Mouse (Mus musculus): ENCODE measurements at regions not wholly inside any gene's neighbourhood (a gene's known extent, or its start where the extent isn't known, plus 50 kb on each side); places are given as distances from the start of the nearest gene placed in this dataset.

- TF ChIP-seq MAFK (IDR thresholded peaks at IDR 0.05; ENCODE audit: insufficient read depth, low read depth, low read length) (no peak), ZNF384 (IDR thresholded peaks at IDR 0.05; ENCODE audit: low read depth, low read length) (no peak)
- Histone ChIP-seq H3K36me3 (ENCODE audit: control insufficient read depth, insufficient read depth, low read length, poor library complexity, severe bottlenecking) (no peaks in the 10 kb centered on the region), H3K4me1 (ENCODE audit: control insufficient read depth in 2 of 2, insufficient read depth in 2 of 2, low read length in 2 of 2, poor library complexity in 1 of 2) (no peaks in the 10 kb centered on the region), H3K27ac (ENCODE audit: insufficient read depth, low read depth, low read length, poor library complexity, severe bottlenecking) (no peak overlapping the region), H3K9me3 (ENCODE audit: control insufficient read depth, insufficient read depth, low read depth, low read length) (no peaks in the 10 kb centered on the region), H3K9ac (ENCODE audit: insufficient read depth, low read depth, low read length, poor library complexity, severe bottlenecking) (no peak overlapping the region), H3K4me3 (ENCODE audit: insufficient read depth in 1 of 2, low read depth in 1 of 2, low read length in 2 of 2, poor library complexity in 1 of 2, severe bottlenecking in 1 of 2) (no peak overlapping the region)
- in situ Hi-C loops (cut with MboI; ENCODE audit: low sequenced_read_pairs in 2 of 2, unreplicated experiment in 2 of 2) = no loop called here
- DNase-seq (ENCODE audit: low read depth, low spot score) = no peak
Measured at GRCm38 (mm10) chr16:85964352-85965210, 63.0 kb upstream of the Adamts5 start.

DNA sequence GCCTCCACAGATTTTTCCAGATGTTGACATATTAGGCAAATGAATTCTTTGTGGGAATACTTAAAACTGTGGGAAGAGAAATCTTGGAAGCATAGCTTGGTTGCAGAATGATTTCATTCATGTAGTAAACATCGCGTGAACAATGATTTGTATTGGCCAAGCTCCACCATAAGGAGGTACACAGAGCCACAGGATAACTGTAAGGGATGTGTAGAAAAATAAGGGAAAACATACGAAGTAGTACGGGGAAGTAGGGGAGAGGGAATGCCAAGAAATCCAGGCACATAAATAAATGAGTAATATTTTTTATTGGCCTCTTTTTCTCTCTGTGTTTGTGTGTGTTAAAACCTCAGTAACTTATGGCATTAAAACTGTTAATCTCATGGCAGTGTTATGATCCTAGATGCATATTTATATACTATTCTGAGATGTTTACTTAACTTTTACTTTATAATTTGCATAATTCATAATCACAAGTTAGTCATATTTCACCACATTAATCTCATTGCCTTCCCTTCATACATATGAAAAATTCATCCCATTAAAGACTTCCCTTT, 54.5 kb upstream of the Adamts5 start:
- Histone ChIP-seq H3K9ac (ENCODE audit: insufficient read depth, low read depth, low read length, poor library complexity, severe bottlenecking) (no peak overlapping the region), H3K27ac (ENCODE audit: insufficient read depth, low read depth, low read length, poor library complexity, severe bottlenecking) (no peak overlapping the region), H3K9me3 (ENCODE audit: control insufficient read depth, insufficient read depth, low read depth, low read length) (no peaks in the 10 kb centered on the region), H3K4me3 (ENCODE audit: insufficient read depth in 1 of 2, low read depth in 1 of 2, low read length in 2 of 2, poor library complexity in 1 of 2, severe bottlenecking in 1 of 2) (no peak overlapping the region), H3K4me1 (ENCODE audit: control insufficient read depth in 2 of 2, insufficient read depth in 2 of 2, low read length in 2 of 2, poor library complexity in 1 of 2) (no peaks in the 10 kb centered on the region), H3K36me3 (ENCODE audit: control insufficient read depth, insufficient read depth, low read length, poor library complexity, severe bottlenecking) (no peaks in the 10 kb centered on the region)
- DNase-seq (ENCODE audit: low read depth, low spot score) = no peak
- in situ Hi-C loops (cut with MboI; ENCODE audit: low sequenced_read_pairs in 2 of 2, unreplicated experiment in 2 of 2) = no loop called here
- TF ChIP-seq CHD2 (IDR thresholded peaks at IDR 0.05; ENCODE audit: low read depth, low read length) (no peak), ZC3H11A (IDR thresholded peaks at IDR 0.05; ENCODE audit: borderline replicate concordance, low read depth, low read length) (no peak), ZNF384 (IDR thresholded peaks at IDR 0.05; ENCODE audit: low read depth, low read length) (no peak), HCFC1 (IDR thresholded peaks at IDR 0.05; ENCODE audit: borderline replicate concordance, insufficient read depth, low read length) (no peak), MAFK (IDR thresholded peaks at IDR 0.05; ENCODE audit: insufficient read depth, low read depth, low read length) (no peak)

DNA sequence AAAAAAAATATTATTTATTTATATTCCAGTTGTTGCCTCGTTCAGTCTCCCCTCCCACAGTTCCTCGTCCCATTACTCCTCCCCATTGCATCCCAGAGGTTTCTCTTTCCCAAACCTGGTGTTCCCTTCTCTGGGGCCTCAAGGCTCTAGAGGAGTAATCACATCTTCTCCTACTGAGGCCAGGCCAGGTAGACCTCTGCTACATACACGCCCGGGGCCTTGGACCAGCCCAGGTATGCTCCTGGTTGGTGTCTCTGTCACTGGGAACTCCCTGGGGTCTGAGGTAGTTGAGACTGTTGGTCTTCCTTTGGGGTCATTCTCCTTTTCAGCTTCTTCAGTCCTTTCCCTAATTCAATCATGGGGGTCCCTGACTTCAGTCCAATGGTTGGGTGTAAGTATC, 50.0 kb upstream of the Adamts5 start:
- in situ Hi-C loops (cut with MboI; ENCODE audit: low sequenced_read_pairs in 2 of 2, unreplicated experiment in 2 of 2) = no loop called here
- Histone ChIP-seq H3K36me3 (ENCODE audit: control insufficient read depth, insufficient read depth, low read length, poor library complexity, severe bottlenecking) (no peaks in the 10 kb centered on the region), H3K4me1 (ENCODE audit: control insufficient read depth in 2 of 2, insufficient read depth in 2 of 2, low read length in 2 of 2, poor library complexity in 1 of 2) (no peaks in the 10 kb centered on the region), H3K9ac (ENCODE audit: insufficient read depth, low read depth, low read length, poor library complexity, severe bottlenecking) (no peak overlapping the region), H3K9me3 (ENCODE audit: control insufficient read depth, insufficient read depth, low read depth, low read length) (no peaks in the 10 kb centered on the region), H3K27ac (ENCODE audit: insufficient read depth, low read depth, low read length, poor library complexity, severe bottlenecking) (no peak overlapping the region), H3K4me3 (ENCODE audit: insufficient read depth in 1 of 2, low read depth in 1 of 2, low read length in 2 of 2, poor library complexity in 1 of 2, severe bottlenecking in 1 of 2) (no peak overlapping the region)
- TF ChIP-seq ZNF384 (IDR thresholded peaks at IDR 0.05; ENCODE audit: low read depth, low read length) = no peak
- no peak for TF ChIP-seq HCFC1 (IDR thresholded peaks at IDR 0.05; ENCODE audit: borderline replicate concordance, insufficient read depth, low read length)
- TF ChIP-seq MAFK (IDR thresholded peaks at IDR 0.05; ENCODE audit: insufficient read depth, low read depth, low read length) = no peak
- no peak for TF ChIP-seq ZC3H11A (IDR thresholded peaks at IDR 0.05; ENCODE audit: borderline replicate concordance, low read depth, low read length)
- no peak for TF ChIP-seq CHD2 (IDR thresholded peaks at IDR 0.05; ENCODE audit: low read depth, low read length)
- no peak for DNase-seq (ENCODE audit: low read depth, low spot score)

Measured in ES-E14 (cell line).